Mouse (Mus musculus) liver, adult 2 months (tissue): Measurements from ENCODE around the gene Adamts17.

Source experiments
- CTCF ChIP-seq: fragments of 200-500 bp; IDR thresholded peaks from 2 replicates; pipeline ENCODE4 v1.5.1; 2011; ENCODE audit warnings: low read depth, low read length, control low read depth
- POLR2A ChIP-seq: fragments of 200-500 bp; IDR thresholded peaks from 2 replicates; pipeline ENCODE4 v1.6.1; 2011; ENCODE audit warnings: low read length, control low read depth; ENCODE audit not compliant: insufficient read depth; ENCODE audit errors: extremely low read depth

DNA sequence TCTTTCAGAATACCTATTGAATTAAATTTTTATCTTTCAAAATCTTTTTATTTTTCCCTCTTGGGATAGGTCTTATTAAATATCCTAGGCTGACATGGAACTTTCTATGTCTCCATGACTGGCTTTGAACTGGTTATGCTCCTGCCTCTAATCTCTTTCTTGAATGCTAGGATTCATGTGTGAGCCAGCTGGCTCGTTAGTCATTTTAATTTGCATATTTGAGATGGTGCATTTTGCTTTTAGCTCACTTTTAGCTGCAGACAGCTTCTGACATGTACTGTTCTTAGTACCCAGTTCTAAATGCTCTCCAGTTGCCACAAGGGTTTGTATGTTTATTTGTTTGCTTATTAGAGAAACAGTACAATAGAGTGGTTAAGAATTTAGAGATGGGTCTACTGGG, 18.1 kb downstream of the Adamts17 start:
- TF ChIP-seq CTCF (no peak), POLR2A (no peak)
